In genomic region chr16:11685264-11685663, GRCm38 (mm10) we compare ENCODE assay signal across 24 mouse cellular contexts.
DNase-seq lines count a peak whose midpoint lies in the region; ATAC-seq lines count a peak whose summit lies in the region.
"Had no signal": no experiment of that assay in that cellular context is flagged by ENCODE, and none has a peak within 500 bp of the region (broad histone marks: within the 10 kb centered on the region; RNA-seq: fewer than 3 reads in every experiment).

No protein-coding gene starts in this region.

- peaks cover 6% of the 10 kb centered on the region; the same call in 1 of the 2 replicates for H3K4me1 ChIP-seq in heart, embryonic 12.5 days (replicated peaks)
- H3K4me1 ChIP-seq: hindbrain, embryonic 10.5 days; hindbrain, embryonic 15.5 days had no signal

- H3K36me3 ChIP-seq in heart, embryonic 12.5 days = no peaks in the 10 kb centered on the region
- H3K36me3 ChIP-seq: hindbrain, embryonic 10.5 days; hindbrain, embryonic 15.5 days had no signal

- no peaks in the 10 kb centered on the region for H3K9me3 ChIP-seq in heart, embryonic 12.5 days (replicated peaks)
- H3K9me3 ChIP-seq: hindbrain, embryonic 10.5 days; hindbrain, embryonic 15.5 days had no signal

- no peak overlapping the region for H3K9ac ChIP-seq in heart, embryonic 12.5 days
- H3K9ac ChIP-seq: hindbrain, embryonic 15.5 days; liver, embryonic 14.5 days; lung, embryonic 14.5 days had no signal

- H3K4me3 ChIP-seq in heart, embryonic 12.5 days = no peak overlapping the region
- H3K4me3 ChIP-seq: heart, adult 2 months; hindbrain, embryonic 10.5 days; hindbrain, embryonic 15.5 days; layer of hippocampus, adult 2 months had no signal

- H3K4me2 ChIP-seq in heart, embryonic 12.5 days = no peak overlapping the region
- H3K4me2 ChIP-seq: hindbrain, embryonic 15.5 days; lung, embryonic 14.5 days had no signal

- DNase-seq in B cell, adult 2 months = peak; percentile 19 to 20
- DNase-seq in layer of hippocampus, postnatal 14 days (ENCODE audit: low spot score in 2 of 2) = no peak
- DNase-seq in embryo, embryonic 9.5 days (ENCODE audit: extremely low spot score) = no peak
- DNase-seq: adrenal gland, adult 8-10 months; cerebellum, adult 2 months; cerebellum, postnatal 14 days; gastrocnemius, postnatal 14 days; heart, adult 2 months; kidney, adult 18-20 months; kidney, postnatal 36 days; liver; lung, embryonic 14.5 days; midbrain, embryonic 14.5 days; right cerebral cortex, postnatal 25 days; thymus, postnatal 14 days had no signal

- peak; percentile 57 for ATAC-seq in CD4-positive, CD25-positive, alpha-beta regulatory T cell, adult 4 months
- peak; percentile 25; the same call in 1 of the 2 replicates for ATAC-seq in granulocyte monocyte progenitor cell, adult 5-6 weeks (replicated peaks; ENCODE audit: poor library complexity, severe bottlenecking)
- peak; percentile 66 for ATAC-seq in megakaryocyte-erythroid progenitor cell, adult 5-6 weeks (replicated peaks; ENCODE audit: low FRiP score, low TSS enrichment, poor library complexity, severe bottlenecking)
- no peak for ATAC-seq in heart, embryonic 12.5 days (ENCODE audit: insufficient number of reproducible peaks, low FRiP score)
- ATAC-seq: forebrain, embryonic 14.5 days had no signal

- H3K27ac ChIP-seq in heart, embryonic 12.5 days (ENCODE audit: poor library complexity, severe bottlenecking) = no peak overlapping the region
- H3K27ac ChIP-seq: heart, adult 2 months; hindbrain, embryonic 10.5 days; hindbrain, embryonic 15.5 days; layer of hippocampus, adult 2 months; liver, embryonic 14.5 days had no signal

- H3K27me3 ChIP-seq in heart, embryonic 12.5 days (replicated peaks) = no peaks in the 10 kb centered on the region
- H3K27me3 ChIP-seq: hindbrain, embryonic 15.5 days had no signal

- WGBS in heart, embryonic 12.5 days = 86% methylated on average over 9 of the region's 9 CpGs

Comparison
In these comparisons a context has a peak if more than half of its experiments do, and no peak if none do; other contexts are left out.
1. DNase-seq: peak in B cell, adult 2 months (2 of 2); none in layer of hippocampus, postnatal 14 days (0 of 2) and embryo, embryonic 9.5 days (single experiment).